Mouse (Mus musculus): ENCODE data around the gene Tom1.

- TF ChIP-seq TAL1 (IDR thresholded peaks at IDR 0.05; ENCODE audit: low read length) (no peak), GATA1 (IDR thresholded peaks at IDR 0.05; ENCODE audit: low read length) (no peak)
Measured at GRCm38 (mm10) chr8:75023660-75024316, 9.7 kb upstream of the Tom1 start.
